Mouse (Mus musculus) G1E (cell line): Measurements from ENCODE around the gene Misp. TPM values are rescaled to one million over a fixed set of nuclear protein-coding genes. Genes with fewer than 3 reads are reported as not detected.

Experiments
- ATAC-seq: 2 replicates; pipeline ENCODE4 v1.8.0; 2016; ENCODE audit warnings: mild to moderate bottlenecking; ENCODE audit not compliant: insufficient number of reproducible peaks, poor library complexity, low FRiP score, severe bottlenecking; ENCODE audit errors: extremely low read depth
- DNase-seq: peaks from one replicate; pipeline ENCODE4 v3.0.0; 2012; ENCODE audit warnings: low spot score
- H3K27me3 ChIP-seq: 2 replicates; pipeline ENCODE4 v1.6.1; 2012; ENCODE audit warnings: mild to moderate bottlenecking, low read length, inconsistent platforms; ENCODE audit not compliant: insufficient read depth
- H3K36me3 ChIP-seq: replicated peaks from 2 replicates; pipeline ENCODE3; 2012; ENCODE audit warnings: mild to moderate bottlenecking, inconsistent platforms
- H3K4me1 ChIP-seq: 2 replicates; pipeline ENCODE4 v1.6.1; 2012; ENCODE audit warnings: low read depth, low read length, inconsistent platforms, mixed read lengths; ENCODE audit not compliant: insufficient read depth
- H3K4me3 ChIP-seq: 2 replicates; pipeline ENCODE4 v1.5.1; 2012; ENCODE audit warnings: low read depth, mild to moderate bottlenecking, inconsistent platforms, low read length, moderate library complexity, mixed read lengths
- H3K9me3 ChIP-seq: replicated peaks from 2 replicates; pipeline ENCODE4 v1.6.1; 2012; ENCODE audit warnings: inconsistent platforms
- CTCF ChIP-seq: IDR thresholded peaks from 2 replicates; pipeline ENCODE4 v1.5.1; 2012; ENCODE audit warnings: low read depth, low read length, inconsistent platforms, mixed read lengths
- GATA1 ChIP-seq: IDR thresholded peaks from 2 replicates; pipeline ENCODE4 v1.6.1; 2012; ENCODE audit warnings: borderline replicate concordance, low read length, inconsistent platforms, mixed read lengths
- GATA2 ChIP-seq: IDR thresholded peaks from 2 replicates; pipeline ENCODE4 v1.6.1; 2012; ENCODE audit warnings: low read depth, low read length, inconsistent platforms, borderline replicate concordance
- POLR2AphosphoS5 ChIP-seq: IDR thresholded peaks from 2 replicates; pipeline ENCODE4 v1.6.1; 2012; ENCODE audit warnings: low read depth, low read length, inconsistent platforms; ENCODE audit not compliant: insufficient replicate concordance
- TAL1 ChIP-seq: conservative IDR thresholded peaks from 2 replicates; pipeline ENCODE4 v1.6.1; 2012; ENCODE audit warnings: low read depth, low read length, inconsistent platforms, mixed read lengths
- polyA plus RNA-seq: library from polyadenylated mRNA; stranded (reverse); fragments of >175 nt; gene quantifications from 2 replicates; pipeline ENCODE4 v1.2.3, GENCODE M21; 2012
- total RNA-seq, 2 experiments: library from RNA; stranded (forward) in 1 of 2; stranded (reverse) in 1 of 2; fragments of 200-1000 nt in 1 of 2; fragments of >200 nt in 1 of 2; fragmentation: Nextera tagmentation in 1 of 2; gene quantifications; 2 replicates each; pipeline ENCODE4 v1.2.3; 2014 to 2017

The Misp gene
- total and polyA plus RNA-seq, 3 experiments: 0.33 TPM; not detected in 2

GRCm38 (mm10) chr10:79818225-79818624 is 2.6 kb upstream of the Misp start:
- TF ChIP-seq GATA2 (no peak), GATA1 (no peak), CTCF (no peak), TAL1 (no peak)
- no peak overlapping the region for H3K4me3 ChIP-seq
- no peak for ATAC-seq
- H3K27me3 ChIP-seq: peaks cover 74% of the 10 kb centered on the region
- H3K4me1 ChIP-seq: peaks cover 7% of the 10 kb centered on the region
- H3K36me3 ChIP-seq: no peaks in the 10 kb centered on the region
- no peaks in the 10 kb centered on the region for H3K9me3 ChIP-seq
- no peak for DNase-seq

GRCm38 (mm10) chr10:79819606-79820005 is 1.2 kb upstream of the Misp start:
- DNase-seq (no peak), ATAC-seq (no peak)
- TF ChIP-seq CTCF (no peak), GATA1 (no peak), GATA2 (no peak), POLR2AphosphoS5 (no peak), TAL1 (no peak)
- H3K9me3 ChIP-seq: no peaks in the 10 kb centered on the region
- peaks cover 77% of the 10 kb centered on the region for H3K27me3 ChIP-seq
- H3K4me3 ChIP-seq: no peak overlapping the region
- peaks cover 10% of the 10 kb centered on the region for H3K4me1 ChIP-seq
- no peaks in the 10 kb centered on the region for H3K36me3 ChIP-seq

GRCm38 (mm10) chr10:79820277-79820676 is 512 bp upstream of the Misp start:
- no peak for DNase-seq
- no peak overlapping the region for H3K4me3 ChIP-seq
- peaks cover 13% of the 10 kb centered on the region for H3K4me1 ChIP-seq
- no peaks in the 10 kb centered on the region for H3K9me3 ChIP-seq
- TF ChIP-seq TAL1: no peak
- no peak for TF ChIP-seq GATA2
- no peak for TF ChIP-seq CTCF
- no peak for TF ChIP-seq GATA1
- no peak for TF ChIP-seq POLR2AphosphoS5
- peaks cover 74% of the 10 kb centered on the region for H3K27me3 ChIP-seq
- ATAC-seq: no peak
- no peaks in the 10 kb centered on the region for H3K36me3 ChIP-seq

- no peaks in the 10 kb centered on the region for H3K9me3 ChIP-seq
- peaks cover 77% of the 10 kb centered on the region for H3K27me3 ChIP-seq
- H3K4me1 ChIP-seq: peaks cover 18% of the 10 kb centered on the region
- ATAC-seq: no peak
- no peaks in the 10 kb centered on the region for H3K36me3 ChIP-seq
- no peak overlapping the region for H3K4me3 ChIP-seq
- DNase-seq: no peak
- TF ChIP-seq CTCF: no peak
- TF ChIP-seq POLR2AphosphoS5: no peak
- no peak for TF ChIP-seq TAL1
- no peak for TF ChIP-seq GATA2
- TF ChIP-seq GATA1: no peak
Measured at GRCm38 (mm10) chr10:79821731-79822130, 942 bp downstream of the Misp start.

GRCm38 (mm10) chr10:79822372-79822771 is 1.6 kb downstream of the Misp start:
- Histone ChIP-seq H3K9me3 (no peaks in the 10 kb centered on the region), H3K36me3 (no peaks in the 10 kb centered on the region), H3K27me3 (peaks cover 81% of the 10 kb centered on the region), H3K4me1 (peaks cover 18% of the 10 kb centered on the region), H3K4me3 (no peak overlapping the region)
- DNase-seq (no peak), ATAC-seq (no peak)
- TF ChIP-seq TAL1 (no peak), GATA1 (no peak), POLR2AphosphoS5 (no peak), GATA2 (no peak), CTCF (no peak)

- peaks cover 85% of the 10 kb centered on the region for H3K27me3 ChIP-seq
- ATAC-seq: no peak
- H3K4me3 ChIP-seq: no peak overlapping the region
- H3K36me3 ChIP-seq: no peaks in the 10 kb centered on the region
- H3K9me3 ChIP-seq: no peaks in the 10 kb centered on the region
- no peak for DNase-seq
- peaks cover 18% of the 10 kb centered on the region for H3K4me1 ChIP-seq
- TF ChIP-seq TAL1 (no peak), GATA2 (no peak), POLR2AphosphoS5 (no peak), GATA1 (no peak), CTCF (no peak)
Measured at GRCm38 (mm10) chr10:79823011-79823410, 2.2 kb downstream of the Misp start.

- Histone ChIP-seq H3K27me3 (peaks cover 84% of the 10 kb centered on the region), H3K4me3 (no peak overlapping the region), H3K4me1 (peaks cover 15% of the 10 kb centered on the region), H3K36me3 (no peaks in the 10 kb centered on the region), H3K9me3 (no peaks in the 10 kb centered on the region)
- DNase-seq (no peak), ATAC-seq (no peak)
- TF ChIP-seq GATA2 (no peak), TAL1 (no peak), GATA1 (no peak), POLR2AphosphoS5 (no peak), CTCF (no peak)
Measured at GRCm38 (mm10) chr10:79824413-79824812, 3.6 kb downstream of the Misp start.
